Mouse (Mus musculus) kidney, postnatal 25 days (tissue): ENCODE data around the gene Ceacam10.
"Not testable (repeated sequence)": the region's sequence is repeated elsewhere in the genome, so short reads cannot be mapped to it uniquely, and the experiment has no call there.

Experiments used
- DNase-seq, 2 experiments: peaks; one replicate each; pipeline ENCODE4 v3.0.0; 2021; ENCODE audit warnings: mixed read lengths in 2 of 2

The Ceacam10 gene

DNA sequence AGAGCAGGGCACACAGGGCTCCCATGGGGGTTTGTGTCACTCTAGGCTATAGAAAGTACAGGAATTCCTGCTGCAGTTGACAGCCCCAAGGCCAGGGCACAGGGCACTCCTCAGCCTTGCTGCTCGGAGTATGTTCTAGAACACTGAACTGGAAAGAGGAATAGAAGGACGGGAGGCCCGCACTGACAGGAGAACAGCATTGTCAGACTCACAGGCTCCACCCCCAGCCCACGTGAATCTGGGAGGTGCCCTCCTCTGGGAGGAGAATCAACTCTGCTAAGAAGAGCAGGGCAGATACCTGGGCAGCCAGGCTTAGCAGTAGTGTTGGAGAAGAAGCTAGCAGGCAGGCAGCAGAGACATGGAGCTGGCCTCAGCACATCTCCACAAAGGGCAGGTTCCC lies at the start of gene Ceacam10:
Gene Ceacam10, plus strand, starts transcription at position 289 of the 400 bp plus-strand sequence.
- DNase-seq = not testable (repeated sequence)

DNA sequence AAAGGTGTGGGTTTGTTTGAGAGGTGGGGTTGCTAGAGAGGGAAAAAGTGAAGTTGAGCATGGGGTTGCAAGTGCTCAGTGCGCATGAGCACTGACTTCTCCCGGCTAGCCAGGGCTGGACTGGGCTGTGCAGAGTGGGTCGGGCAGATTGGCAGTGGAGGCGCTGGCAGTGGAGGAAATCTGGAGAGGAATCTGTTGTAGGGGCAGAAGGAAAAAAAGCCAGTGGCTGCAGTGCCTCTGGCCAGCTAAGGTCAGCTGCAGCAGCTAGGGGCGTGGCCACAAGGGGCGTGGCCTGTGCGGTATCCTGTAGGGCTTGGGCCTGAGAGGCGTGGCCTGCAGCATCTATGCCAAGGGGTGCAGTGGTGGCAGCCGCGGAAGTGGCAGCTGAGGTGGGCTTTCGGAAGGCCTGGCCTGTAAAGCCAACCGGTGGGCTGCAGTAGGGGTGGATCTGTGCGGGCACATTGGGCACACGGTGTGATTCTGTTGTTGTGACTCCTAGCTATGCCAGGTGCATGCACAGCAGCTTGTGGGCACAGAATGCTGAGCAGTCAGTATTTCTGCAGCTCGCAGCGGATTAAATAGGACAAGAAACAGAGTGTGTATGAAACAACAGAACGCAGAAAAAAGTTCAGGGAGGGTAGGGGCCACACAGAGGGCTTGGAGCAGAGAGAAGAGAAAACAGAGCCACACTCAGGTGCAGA lies 40.9 kb upstream of the Ceacam10 start:
- peak; percentile 38 to 68 for DNase-seq

DNA sequence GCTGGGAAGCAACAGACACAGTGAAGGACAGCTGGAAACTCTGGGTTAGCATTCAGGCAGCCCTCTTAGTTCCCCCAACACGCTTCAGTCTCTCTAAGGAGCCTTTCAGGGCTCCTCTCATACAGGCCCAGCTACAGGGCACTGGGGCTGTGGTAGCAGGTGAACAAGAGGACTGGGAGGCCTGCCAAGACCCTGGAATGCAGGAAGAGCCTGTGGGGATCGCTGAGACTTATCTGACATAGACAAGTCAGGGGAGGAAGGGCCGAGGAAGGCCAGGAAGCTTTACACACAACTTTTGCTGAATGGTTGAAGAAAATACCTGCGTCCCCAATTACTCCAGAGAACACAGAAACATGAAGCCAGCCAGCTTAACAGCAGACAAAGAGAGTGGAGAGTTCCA lies 26.3 kb upstream of the Ceacam10 start:
- no peak for DNase-seq

DNA sequence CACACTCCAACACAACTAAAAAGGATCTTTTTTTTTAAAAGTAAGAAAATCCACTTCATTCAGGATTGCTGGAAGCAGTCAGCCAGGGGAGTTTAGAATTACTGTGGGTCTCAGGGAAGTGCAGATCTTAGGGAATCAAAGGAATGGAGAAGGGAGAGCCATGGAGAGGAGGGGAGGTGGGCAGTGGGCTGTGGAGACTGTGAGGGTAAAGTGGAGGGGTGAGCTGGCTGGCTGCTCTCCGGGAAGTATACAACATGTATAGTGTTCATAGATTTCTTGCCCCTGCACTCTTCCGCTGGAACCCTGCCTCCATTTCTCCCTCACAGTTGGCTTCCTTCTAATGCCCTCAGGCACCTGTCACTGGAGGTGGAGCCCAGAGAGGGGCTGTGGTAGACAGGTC lies 25.4 kb upstream of the Ceacam10 start:
- no peak for DNase-seq

DNA sequence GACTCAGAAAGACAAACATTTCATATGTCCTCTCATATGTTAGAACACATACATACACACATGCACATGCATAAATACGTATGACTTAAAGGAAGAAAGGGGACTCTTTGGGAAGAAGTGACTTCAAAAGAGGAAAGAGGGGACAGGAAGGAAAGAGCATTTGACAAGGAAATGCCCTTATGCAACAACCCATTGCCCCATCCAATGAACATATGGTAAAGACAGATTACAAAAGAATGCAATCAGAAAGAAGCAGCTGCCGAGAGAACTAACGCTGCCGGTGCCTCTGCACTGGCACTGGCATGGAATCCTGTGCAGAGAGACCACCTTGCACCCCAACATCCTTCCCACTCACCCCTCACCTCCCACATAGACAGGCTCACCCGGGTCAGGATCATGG lies 23.5 kb upstream of the Ceacam10 start:
- DNase-seq = no peak

DNA sequence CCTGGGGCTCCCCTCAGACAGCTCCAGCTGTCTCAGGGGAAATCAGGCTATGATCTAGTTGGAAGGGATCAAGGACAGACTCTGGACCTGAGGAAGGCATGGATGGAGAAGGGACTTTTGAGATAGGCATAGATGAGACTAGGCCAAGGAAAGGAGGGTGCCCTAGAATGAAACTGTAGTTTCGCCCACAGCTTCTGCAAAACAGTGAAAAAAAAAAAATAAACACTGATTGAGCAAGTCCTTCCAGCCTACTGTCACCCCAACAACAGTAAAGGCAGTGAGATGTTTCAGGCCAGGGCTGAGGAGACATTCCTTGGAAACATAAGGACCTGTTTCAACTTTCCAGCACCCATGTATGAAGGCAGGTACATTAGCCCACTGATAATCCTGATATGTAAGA lies 18.5 kb upstream of the Ceacam10 start:
- DNase-seq = no peak

DNA sequence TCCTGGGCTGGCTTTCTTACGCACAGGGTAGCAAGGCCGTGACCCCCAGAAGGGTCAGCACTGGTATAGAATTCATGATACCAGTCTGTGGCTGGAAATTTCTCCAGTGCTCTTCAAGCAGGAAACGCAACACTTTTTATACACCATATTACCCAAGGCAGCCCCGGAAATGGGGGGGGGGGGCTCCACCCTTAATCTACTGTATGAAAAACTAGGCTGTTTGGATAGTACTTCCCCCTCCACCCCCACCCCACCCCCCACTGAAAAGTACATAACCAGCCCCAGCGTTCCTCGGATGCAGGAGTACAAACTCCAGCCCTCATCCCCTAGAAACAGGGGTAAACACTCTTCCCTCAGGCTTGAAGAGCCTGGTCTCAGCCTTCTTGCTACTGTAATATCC lies 16.8 kb upstream of the Ceacam10 start, which contains the start of gene Cd177:
Gene Cd177, minus strand, starts transcription at position 101 of the 400 bp plus-strand sequence.
- no peak for DNase-seq

DNA sequence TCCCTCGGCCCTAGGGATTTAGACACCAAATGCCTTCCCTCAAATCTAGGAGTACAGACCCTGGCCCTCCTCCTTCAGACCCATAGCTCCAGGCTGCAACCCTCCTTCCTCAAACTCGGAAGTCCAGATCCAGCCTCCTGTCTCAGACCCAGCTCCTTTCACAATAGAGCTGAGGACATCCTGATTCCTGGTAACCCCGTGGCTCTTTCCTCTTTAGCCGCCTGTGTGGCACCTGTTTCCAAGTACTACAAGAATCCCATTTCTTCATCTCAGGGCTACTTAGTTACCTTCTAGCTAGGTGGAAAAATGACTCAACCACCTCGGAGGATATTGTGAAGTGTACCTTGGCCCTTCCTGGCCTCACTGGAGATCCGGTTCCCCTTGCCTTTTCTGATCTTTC lies 15.8 kb upstream of the Ceacam10 start:
- DNase-seq = no peak

DNA sequence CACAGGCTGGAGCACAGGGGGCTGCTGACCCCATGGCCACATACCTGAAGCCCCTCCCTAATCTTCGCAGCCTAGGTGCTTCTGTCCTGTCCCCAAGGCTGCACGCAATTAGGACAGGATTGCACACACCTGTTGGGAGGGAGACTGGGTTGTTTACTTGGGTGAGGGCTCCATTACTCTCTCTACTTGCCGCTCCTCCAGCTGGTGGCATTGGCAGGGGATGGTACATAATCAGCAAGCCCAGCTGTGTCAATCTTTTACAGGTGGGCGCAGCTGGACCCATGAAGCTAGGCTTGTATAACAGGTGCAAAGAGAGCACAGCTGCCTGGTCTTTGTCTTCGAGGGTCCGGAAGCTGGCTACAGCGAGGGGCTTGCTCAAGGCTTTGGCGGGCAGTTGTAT lies 14.4 kb upstream of the Ceacam10 start:
- DNase-seq = no peak

DNA sequence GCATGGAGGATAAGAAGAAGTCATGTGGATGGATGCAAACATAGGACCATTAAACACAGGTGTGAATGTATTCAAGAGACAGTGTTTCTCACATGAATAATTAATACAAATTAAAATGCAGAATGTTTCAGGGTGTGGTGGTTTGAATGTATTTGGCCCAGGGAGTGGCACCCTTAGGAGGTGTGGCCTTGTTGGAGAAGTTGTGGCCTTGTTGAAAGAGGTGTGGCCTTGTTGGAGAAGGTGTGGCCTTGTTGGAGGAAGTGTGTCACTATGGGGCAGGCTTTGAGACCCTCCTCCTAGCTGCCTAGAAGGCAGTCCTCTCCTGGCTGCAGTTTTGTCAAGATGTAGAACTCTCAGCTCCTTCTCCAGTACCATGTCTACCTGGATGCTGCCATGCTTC lies 5.6 kb upstream of the Ceacam10 start:
- DNase-seq = no peak

DNA sequence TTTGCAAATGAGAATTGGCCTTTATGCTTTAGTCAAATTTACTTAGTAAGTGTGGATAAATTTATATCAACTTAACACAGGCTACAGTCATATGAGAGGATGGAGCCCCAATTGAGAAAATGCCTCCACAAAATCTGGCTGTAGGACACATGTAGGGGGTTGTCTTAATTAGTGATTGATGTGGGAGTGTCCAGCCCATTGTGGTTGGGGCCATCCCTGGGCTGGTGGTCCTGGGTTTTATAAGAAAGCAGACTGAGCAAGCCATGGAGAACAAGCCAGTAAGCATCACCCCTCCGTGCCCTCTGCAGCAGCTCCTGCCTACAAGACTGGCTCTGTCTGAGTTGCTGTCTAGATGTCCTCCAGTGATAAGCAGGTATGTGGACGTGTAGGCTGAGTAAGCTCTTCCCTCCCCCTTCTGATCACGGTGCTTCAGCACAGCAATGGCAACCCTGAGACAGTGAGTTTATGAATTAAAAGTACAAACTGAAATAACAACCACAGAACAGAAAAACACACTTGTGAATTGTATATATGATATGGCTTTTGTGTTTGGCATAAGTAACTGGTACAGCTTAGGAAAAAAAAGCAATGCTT lies 3.0 kb upstream of the Ceacam10 start:
- no peak for DNase-seq

DNA sequence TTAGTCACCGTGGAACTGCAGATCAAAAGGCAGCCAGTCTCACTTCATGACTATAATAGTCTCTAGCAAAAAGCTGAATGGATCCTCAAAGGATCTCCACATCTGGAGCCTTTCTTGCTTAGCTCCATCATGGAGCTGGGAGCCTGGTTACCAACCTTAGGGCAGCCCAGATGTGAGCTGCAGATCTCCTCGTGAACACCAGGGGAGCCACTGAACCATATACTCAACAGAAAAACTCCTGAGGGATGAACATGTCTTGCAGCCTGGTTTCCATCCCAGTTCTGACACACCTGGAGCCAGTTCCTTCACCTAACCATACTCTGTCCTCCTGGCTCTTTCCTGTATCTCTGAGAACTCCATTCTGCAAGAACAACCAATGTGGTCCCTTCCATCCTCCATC lies 861 bp upstream of the Ceacam10 start:
- no peak for DNase-seq

DNA sequence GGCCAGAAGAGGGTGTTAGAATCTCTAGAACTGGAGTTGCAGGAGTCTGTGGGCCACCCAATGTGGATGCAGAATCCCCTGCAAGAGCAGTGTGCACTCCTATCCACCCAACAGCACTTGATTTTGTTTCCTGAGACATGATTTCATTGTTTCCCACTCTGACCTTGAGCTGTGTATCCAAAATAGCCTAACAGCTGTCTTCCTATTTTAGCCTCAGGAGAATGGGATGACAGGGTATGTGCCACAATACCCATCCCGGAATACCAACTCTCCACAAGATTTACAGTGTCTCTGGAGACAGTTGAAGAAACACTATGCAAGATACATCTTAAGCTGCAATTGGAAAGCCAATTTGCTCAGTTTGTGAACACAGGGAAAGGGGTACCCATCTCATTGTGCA lies 20.9 kb downstream of the Ceacam10 start:
- DNase-seq = no peak

DNA sequence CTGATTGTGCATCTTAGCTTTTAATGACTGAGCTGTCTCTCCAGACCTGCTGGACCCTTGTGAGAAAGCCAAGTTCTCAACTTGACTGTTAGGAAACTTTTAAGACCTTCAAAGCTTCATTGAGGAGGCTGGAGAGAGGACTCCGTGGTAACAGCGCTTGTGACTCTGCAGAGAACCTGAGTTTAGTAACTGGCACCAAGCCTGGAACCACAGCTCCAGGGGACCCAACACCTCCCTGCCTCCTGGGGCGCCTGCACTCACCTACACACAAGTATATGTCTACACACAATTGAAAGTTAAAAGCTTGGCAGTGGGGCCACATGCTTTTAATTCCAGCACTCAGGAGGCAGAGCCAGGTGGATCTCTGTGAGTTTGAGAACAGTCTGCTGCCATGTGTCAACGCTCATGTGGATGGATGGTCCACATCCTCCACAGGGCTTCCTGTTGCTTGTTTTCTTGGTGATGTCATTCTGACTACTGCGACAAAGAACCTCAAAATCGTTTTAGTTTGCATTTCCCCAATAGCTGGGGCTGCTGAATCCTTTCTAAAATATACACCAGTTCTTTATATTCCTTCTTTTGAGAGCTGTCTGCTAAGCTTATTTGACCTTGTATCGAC lies 25.3 kb downstream of the Ceacam10 start:
- no peak for DNase-seq

DNA sequence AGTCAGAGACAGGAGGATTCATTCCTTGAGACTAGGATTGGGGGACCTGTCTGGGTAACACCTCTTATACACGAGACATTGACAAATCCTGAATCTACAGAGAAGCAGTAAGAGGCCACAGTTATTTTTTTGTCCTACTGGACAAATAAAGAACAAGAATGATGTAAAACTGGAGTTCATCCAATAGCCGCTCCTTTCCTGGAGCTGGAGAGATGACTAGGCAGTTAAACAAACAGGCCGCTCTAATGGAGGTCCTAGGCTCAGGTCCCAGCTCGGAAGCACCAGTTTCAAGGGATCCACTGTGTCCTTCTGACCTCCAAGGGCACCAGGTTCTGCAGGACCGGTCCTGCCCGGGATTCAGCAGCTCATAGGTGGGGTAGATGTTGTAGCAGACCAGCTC lies 27.8 kb downstream of the Ceacam10 start:
- DNase-seq = no peak

DNA sequence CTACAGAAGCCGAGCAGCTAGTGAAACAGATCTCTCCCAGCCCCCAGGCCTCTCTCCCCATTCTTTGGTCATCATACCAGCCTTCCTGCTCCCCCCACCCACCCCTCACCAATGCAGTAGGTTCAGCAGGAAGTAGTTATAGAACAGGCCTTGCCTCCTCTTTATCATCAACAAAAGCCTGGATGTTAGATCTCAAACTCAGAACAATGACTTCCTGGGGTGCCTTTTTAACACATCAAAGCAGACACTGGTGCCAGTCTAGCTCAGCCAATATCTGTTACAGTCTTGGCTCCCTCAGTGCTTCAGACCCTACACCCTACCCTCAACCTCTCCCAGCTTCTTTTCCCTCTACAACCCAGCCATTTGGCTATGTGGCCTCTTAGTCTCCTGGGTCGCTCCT lies 32.0 kb downstream of the Ceacam10 start:
- DNase-seq = no peak

DNA sequence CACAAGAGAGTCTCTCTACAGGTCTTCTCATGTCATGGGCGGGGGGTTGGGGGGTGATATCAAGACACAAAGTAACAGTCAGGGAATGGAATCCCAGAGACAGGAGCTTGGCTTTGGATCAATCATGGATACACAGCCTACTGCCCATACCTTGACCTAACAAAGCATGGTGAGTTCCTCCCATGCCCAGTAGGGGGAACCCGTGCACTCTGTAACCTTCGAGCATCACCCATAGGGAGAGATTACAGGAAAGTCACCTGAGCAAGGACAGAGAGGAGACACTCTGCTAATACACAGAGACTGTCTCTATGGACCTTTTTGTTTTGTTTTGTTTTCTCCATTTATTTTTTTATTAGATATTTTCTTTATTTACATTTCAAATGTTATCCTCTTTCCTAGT lies 40.5 kb downstream of the Ceacam10 start:
- peak; percentile 73 to 86 for DNase-seq

DNA sequence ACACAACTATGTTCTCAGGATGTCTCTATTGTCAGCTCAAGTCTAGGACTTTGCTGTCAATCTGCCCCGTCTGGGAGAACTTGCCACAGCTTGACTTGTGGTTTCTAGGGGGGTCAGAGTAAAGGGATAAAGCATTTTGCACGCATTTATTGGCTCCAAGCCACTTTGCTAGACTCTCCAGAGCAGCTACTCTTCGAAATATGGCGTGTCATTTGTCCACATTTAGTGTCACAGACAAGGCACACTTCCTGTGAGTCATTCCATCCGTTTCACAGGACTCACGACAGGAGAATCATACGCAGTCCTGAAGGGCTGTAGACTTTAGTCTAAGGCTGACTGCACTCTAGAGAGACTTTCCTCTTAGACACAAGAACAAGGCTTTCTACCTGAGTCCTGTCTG lies 47.4 kb downstream of the Ceacam10 start:
- DNase-seq = no peak

DNA sequence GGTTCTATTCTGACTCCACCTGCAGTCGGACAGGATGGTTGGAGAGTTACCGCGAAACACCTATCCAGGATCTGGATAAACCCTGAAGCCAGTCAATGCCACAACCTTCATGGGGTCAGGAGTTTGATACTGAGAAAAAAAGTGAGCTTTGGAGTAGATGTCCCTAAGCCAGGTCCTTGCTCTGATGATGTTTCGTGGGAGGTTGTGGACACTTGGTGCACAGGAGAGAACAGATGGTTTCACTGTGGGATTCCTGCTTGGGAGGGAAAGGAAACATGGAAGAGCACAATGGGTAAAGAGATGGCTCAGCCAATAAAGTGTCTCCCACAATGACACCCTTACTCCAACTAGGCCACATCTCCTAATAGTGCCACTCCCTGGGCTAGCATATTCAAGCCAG lies 50.2 kb downstream of the Ceacam10 start:
- no peak for DNase-seq
